ENCODE assay signal across 9 mouse cellular contexts in the genomic region with DNA sequence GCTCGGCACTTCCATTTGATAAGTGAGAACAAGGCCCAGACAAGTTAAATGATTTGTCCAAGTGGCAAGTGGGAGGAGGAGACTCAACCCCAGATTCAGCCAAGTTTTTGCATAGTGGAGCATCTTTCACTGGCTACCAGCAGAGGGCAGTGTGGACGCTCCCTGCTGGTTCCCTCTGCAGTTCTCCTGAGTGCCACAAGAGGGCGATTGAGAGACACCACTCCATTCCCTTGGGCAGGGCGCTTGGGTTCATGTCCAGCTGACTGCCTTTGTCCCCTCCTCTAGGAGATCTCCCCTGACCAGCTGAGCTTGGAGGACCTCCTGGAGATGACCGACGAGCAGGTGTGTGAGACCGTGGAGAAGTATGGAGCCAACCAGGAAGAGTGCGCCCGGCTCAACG.
DNase-seq lines count a peak whose midpoint lies in the region; ATAC-seq and TF ChIP-seq lines count a peak whose summit lies in the region.
"Had no signal": no experiment of that assay in that cellular context is flagged by ENCODE, and none has a peak within 500 bp of the region (broad histone marks: within the 10 kb centered on the region; RNA-seq: fewer than 3 reads in every experiment).

No protein-coding gene starts in this region.

- no peak for TF ChIP-seq EP300 in heart, adult 2 months (IDR thresholded peaks at IDR 0.05; ENCODE audit: insufficient read depth, low read depth, low read length)

- H3K9ac ChIP-seq in heart, adult 2 months (ENCODE audit: low read depth, low read length) = no peak overlapping the region
- no peak overlapping the region for H3K9ac ChIP-seq in midbrain, embryonic 13.5 days (replicated peaks)
- H3K9ac ChIP-seq: liver, embryonic 15.5 days had no signal

- intact Hi-C loops in heart, adult 2 months (cut with DNase I) = loop anchor here (5.0 kb wide), 1 partner anchor 442 kb away; no protein-coding TSS in a partner anchor
- intact Hi-C loops in left cerebral cortex, adult 2 months (cut with DNase I) = no loop called here

- H3K4me3 ChIP-seq in heart, adult 2 months = no peak overlapping the region
- no peak overlapping the region for H3K4me3 ChIP-seq in embryonic facial prominence, embryonic 10.5 days
- no peak overlapping the region for H3K4me3 ChIP-seq in left cerebral cortex, adult 2 months
- no peak overlapping the region for H3K4me3 ChIP-seq in midbrain, embryonic 13.5 days (replicated peaks)
- H3K4me3 ChIP-seq: liver, embryonic 15.5 days had no signal

- no peaks in the 10 kb centered on the region for H3K4me1 ChIP-seq in heart, adult 2 months (ENCODE audit: control insufficient read depth, insufficient read depth, low read length)
- peaks cover 11% of the 10 kb centered on the region for H3K4me1 ChIP-seq in embryonic facial prominence, embryonic 10.5 days
- H3K4me1 ChIP-seq in midbrain, embryonic 13.5 days (replicated peaks) = peaks cover 3% of the 10 kb centered on the region; the same call in 1 of the 2 replicates
- H3K4me1 ChIP-seq: liver, embryonic 15.5 days had no signal

- WGBS in heart, adult 2 months = 71% methylated on average over 10 of the region's 10 CpGs
- WGBS in embryonic facial prominence, embryonic 10.5 days = 68% methylated on average over 10 of the region's 10 CpGs
- 70% methylated on average over 10 of the region's 10 CpGs for WGBS in midbrain, embryonic 13.5 days

- H3K27ac ChIP-seq in heart, adult 2 months = no peak overlapping the region
- H3K27ac ChIP-seq in embryonic facial prominence, embryonic 10.5 days (replicated peaks) = no peak overlapping the region
- no peak overlapping the region for H3K27ac ChIP-seq in left cerebral cortex, adult 2 months
- no peak overlapping the region for H3K27ac ChIP-seq in midbrain, embryonic 13.5 days
- H3K27ac ChIP-seq: liver, embryonic 15.5 days had no signal

- TF ChIP-seq POLR2A in heart, adult 2 months (IDR thresholded peaks at IDR 0.05; ENCODE audit: insufficient read depth, low read depth, low read length) = no peak

- H3K27me3 ChIP-seq in heart, adult 2 months (ENCODE audit: control insufficient read depth, insufficient read depth, low read length) = no peaks in the 10 kb centered on the region
- H3K27me3 ChIP-seq in embryonic facial prominence, embryonic 10.5 days (replicated peaks; ENCODE audit: low read depth, poor library complexity, severe bottlenecking) = no peaks in the 10 kb centered on the region
- H3K27me3 ChIP-seq in midbrain, embryonic 13.5 days = no peaks in the 10 kb centered on the region
- H3K27me3 ChIP-seq: liver, embryonic 15.5 days had no signal

- H3K4me2 ChIP-seq in midbrain, embryonic 13.5 days (replicated peaks) = no peak overlapping the region
- H3K4me2 ChIP-seq: liver, embryonic 15.5 days had no signal

- TF ChIP-seq CTCF in heart, adult 2 months (IDR thresholded peaks at IDR 0.05) = peak; percentile 90
- peak; percentile 100 for TF ChIP-seq CTCF in left cerebral cortex, adult 2 months (IDR thresholded peaks at IDR 0.05)

- peak; percentile 34 to 60 for DNase-seq in heart, adult 2 months
- DNase-seq in heart, adult 11 months = no peak
- DNase-seq in adrenal gland, postnatal 14 days = peak; percentile 87
- DNase-seq in embryonic facial prominence, embryonic 10.5 days (ENCODE audit: low spot score) = peak; percentile 70
- DNase-seq in induced T-regulatory cell, adult 2 months (ENCODE audit: low read depth) = peak; percentile 82
- DNase-seq in left cerebral cortex, adult 2 months (ENCODE audit: extremely low spot score in 1 of 2, low spot score in 2 of 2) = peak; percentile 63 to 80
- peak; percentile 37 for DNase-seq in spleen, adult 12 weeks (ENCODE audit: low spot score)

- no peaks in the 10 kb centered on the region for H3K36me3 ChIP-seq in heart, adult 2 months (ENCODE audit: control insufficient read depth, insufficient read depth, low read length)
- no peaks in the 10 kb centered on the region for H3K36me3 ChIP-seq in embryonic facial prominence, embryonic 10.5 days (replicated peaks)
- peaks cover 6% of the 10 kb centered on the region for H3K36me3 ChIP-seq in midbrain, embryonic 13.5 days
- H3K36me3 ChIP-seq: liver, embryonic 15.5 days had no signal

- no peaks in the 10 kb centered on the region for H3K9me3 ChIP-seq in embryonic facial prominence, embryonic 10.5 days
- H3K9me3 ChIP-seq in midbrain, embryonic 13.5 days = no peaks in the 10 kb centered on the region
- H3K9me3 ChIP-seq: liver, embryonic 15.5 days had no signal

- peak; percentile 51; the same call in 1 of the 2 replicates for ATAC-seq in midbrain, embryonic 13.5 days

- no peaks in the 10 kb centered on the region for H3K79me2 ChIP-seq in heart, adult 2 months (replicated peaks; ENCODE audit: control insufficient read depth, insufficient read depth, low read length)
